Mouse (Mus musculus) kidney, postnatal 25 days (tissue): ENCODE results near the gene Zbtb7b.

Experiments used
- DNase-seq, 2 experiments: peaks; one replicate each; pipeline ENCODE4 v3.0.0; 2021; ENCODE audit warnings: mixed read lengths in 2 of 2

The Zbtb7b gene

GRCm38 (mm10) chr3:89365486-89366414 lies 28.8 kb downstream of the Zbtb7b start:
- no peak for DNase-seq

DNA sequence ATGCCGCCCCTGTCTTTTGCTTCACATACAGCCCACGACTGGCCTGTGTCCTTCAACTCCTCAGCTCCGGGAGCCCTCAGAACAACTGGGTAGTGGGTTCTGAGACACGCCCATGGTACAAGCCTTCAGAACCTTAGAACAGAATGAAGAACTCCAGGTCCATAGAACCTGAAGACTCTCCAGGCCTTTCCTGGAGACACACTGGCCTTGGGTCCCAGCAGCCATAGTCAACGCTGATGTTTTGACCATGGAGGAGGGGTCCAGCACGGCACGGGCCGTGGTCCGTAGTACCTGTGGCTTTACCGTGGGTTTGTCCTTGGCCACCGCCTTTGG lies 29.5 kb downstream of the Zbtb7b start, which contains the start of gene Dcst1:
Dcst1 (minus strand) TSS at position 101 of the 333 bp plus-strand sequence.
- DNase-seq, result no peak

GRCm38 (mm10) chr3:89364631-89365030 lies 29.9 kb downstream of the Zbtb7b start:
- DNase-seq, result no peak

- DNase-seq, result no peak
Measured at GRCm38 (mm10) chr3:89361675-89362074, 32.9 kb downstream of the Zbtb7b start, which contains the start of gene Dcst2. Gene Dcst2, plus strand, starts transcription at chr3:89361975.

- DNase-seq, result no peak
Measured at GRCm38 (mm10) chr3:89360237-89360636, 34.3 kb downstream of the Zbtb7b start.

GRCm38 (mm10) chr3:89359630-89360029 lies 34.9 kb downstream of the Zbtb7b start:
- DNase-seq, result no peak

DNA sequence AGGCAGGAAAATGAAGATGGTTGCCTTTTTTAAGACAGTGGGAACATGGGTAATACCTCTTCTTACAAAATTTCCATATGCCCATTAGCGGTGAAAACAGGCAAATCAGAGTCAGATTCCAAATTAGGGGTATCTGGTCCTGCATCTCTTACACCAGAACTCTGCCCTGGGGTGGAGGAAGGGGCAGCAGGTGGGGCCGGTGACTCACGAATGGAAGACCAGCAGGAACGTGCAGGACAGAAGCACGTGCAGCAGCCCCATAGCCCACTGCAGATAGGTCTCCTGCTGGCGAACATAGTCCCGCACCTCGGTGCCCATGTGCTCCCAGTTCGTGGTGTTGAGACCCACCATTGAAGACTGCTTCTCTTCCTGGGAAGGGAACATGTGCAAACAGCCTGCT lies 38.5 kb downstream of the Zbtb7b start:
- DNase-seq, result no peak

- DNase-seq, result peak; percentile 41 to 84
Measured at GRCm38 (mm10) chr3:89355512-89355902, 39.1 kb downstream of the Zbtb7b start.

GRCm38 (mm10) chr3:89354816-89355511 lies 39.6 kb downstream of the Zbtb7b start:
- DNase-seq, result peak; percentile 90 to 94

DNA sequence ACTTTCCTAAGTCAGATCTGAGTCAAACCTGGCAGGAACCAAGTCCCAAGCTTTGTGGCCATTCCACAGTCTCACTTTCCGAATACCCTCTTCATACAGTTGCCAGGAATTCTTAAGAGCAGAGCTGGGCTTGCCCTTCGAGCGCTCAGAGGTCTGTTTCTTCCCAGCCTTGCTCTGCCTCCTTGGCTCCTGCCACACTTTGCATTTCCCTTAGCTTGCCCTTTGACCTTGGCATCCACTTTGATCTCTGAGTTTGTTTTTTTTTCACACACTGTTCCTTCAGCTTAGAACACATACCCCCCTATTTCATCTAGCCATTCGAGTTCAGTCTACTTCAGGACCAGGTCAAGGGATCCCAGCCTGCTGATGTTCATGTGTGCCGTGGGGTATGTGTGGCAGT lies 43.3 kb downstream of the Zbtb7b start:
- peak; percentile 63 to 77 for DNase-seq

- peak; percentile 93 for DNase-seq
Measured at GRCm38 (mm10) chr3:89349869-89350501, 44.6 kb downstream of the Zbtb7b start, which contains the start of gene Adam15. Gene Adam15, minus strand, starts transcription at chr3:89349996.

- DNase-seq, result peak; percentile 61 to 88
Measured at GRCm38 (mm10) chr3:89348911-89349868, 45.4 kb downstream of the Zbtb7b start.

DNA sequence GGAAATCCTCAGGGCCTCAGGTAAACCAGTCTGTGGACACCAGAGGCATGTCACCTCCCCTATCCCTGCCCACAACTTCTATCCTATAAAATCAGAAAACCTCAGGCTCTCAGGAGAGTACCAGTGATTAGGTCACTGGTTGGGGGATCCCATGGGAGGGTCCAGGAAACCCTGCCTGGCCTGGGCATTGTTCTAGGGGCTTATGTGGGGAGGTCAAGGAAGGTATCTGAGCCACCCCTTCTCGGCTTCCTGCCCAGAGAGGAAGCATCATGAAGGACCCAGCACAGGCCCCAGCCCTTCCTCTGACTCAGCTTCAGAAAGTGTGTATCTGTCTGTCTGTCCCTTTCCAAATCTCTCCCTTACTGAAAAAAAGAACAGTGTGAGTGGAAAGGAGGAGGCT lies 46.7 kb downstream of the Zbtb7b start:
- peak; percentile 48 to 79 for DNase-seq

- no peak for DNase-seq
Measured at GRCm38 (mm10) chr3:89346815-89347540, 47.6 kb downstream of the Zbtb7b start.

DNA sequence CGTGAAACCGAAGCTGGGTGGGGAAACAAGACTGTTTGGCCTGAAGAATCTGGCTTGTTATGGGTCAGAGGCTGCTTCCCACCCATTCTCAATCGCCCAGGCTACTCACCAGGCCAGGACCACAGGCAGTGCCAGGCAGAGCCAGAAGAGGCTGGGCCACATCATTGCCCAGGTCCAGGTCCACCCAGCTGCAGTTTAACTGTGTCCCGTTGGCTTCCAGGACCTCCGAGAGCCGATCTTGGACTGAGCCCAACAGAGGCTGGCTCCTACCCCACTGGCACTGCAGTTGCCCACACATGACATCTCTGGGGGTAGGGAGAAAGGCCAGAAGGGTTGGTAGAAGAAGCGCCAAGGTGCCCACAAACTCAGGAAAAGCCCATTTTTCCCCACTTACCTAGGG lies 51.3 kb downstream of the Zbtb7b start:
- DNase-seq, result peak in 1 of 2 experiments; percentile 71

DNA sequence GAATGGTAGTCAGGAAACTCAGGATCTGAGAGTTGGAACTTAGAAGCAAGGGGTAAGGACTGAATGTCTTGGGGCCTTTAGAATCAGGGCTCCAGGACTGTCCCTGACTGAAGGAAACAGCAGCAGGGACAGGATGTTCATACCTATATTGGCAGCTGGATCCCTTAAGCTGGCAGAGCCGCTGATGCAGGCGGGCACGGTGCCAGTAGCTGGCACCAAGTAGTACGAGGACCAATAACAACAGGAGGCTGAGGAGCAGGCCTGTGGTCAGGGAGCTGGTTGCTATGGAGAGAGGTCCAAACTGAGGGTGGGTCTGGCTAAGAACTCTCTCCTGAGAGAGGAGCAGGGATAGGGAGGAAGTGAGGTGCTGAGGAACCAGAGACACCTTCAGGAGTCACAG lies 52.8 kb downstream of the Zbtb7b start:
- no peak for DNase-seq

DNA sequence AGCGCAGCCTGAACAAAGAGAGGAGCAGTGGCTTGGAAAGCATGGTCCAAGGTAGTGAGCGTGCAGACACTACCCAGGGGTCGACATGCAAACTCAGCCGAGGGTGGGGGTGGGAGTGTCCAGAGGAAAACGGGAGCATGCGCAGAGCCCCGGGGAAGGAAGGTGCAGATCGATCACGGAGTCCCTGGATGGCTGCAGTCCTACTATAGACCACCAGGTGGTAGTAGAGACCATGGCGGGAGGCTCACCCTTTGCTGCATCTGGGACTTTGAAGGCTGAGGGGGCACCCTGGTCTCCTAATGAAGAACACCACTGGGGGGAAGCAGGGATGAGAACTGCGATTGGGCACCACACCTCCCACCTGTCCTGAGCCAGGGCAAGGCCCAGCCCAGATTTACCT lies 54.1 kb downstream of the Zbtb7b start:
- DNase-seq, result peak; percentile 78 to 79

DNA sequence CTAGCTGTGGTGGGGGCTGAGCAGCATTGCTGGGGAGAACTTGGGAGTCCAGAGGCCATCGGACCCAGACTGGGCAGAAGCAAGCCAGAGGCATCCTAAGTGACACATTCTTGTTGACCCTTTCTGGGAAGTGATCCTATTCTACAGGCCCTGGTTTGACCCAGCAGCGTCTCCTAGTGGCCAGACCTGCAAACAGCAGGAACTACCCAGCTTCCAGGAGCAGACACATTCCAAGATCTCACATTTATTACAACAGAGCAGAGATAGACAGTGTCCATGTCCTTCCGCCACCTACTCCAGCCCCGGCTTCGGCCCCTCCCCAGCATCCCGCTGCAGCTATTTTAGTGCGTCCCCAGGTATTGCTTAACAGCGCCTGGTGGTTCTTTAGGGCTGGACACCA lies 55.2 kb downstream of the Zbtb7b start:
- peak; percentile 75 to 84 for DNase-seq

- DNase-seq, result peak; percentile 52 to 82
Measured at GRCm38 (mm10) chr3:89337721-89338578, 56.6 kb downstream of the Zbtb7b start, which contains the start of gene Efna4. Gene Efna4, minus strand, starts transcription at chr3:89338028.

- DNase-seq, result no peak
Measured at GRCm38 (mm10) chr3:89337062-89337720, 57.4 kb downstream of the Zbtb7b start.
